Mouse (Mus musculus) heart, embryonic 10.5 days (tissue): ENCODE results near the gene Dirc2. TPM values are rescaled to one million over a fixed set of nuclear protein-coding genes. Genes with fewer than 3 reads are reported as not detected.

Experiments used
- DNase-seq: peaks from one replicate; pipeline ENCODE4 v3.0.0-alpha.2; 2017; ENCODE audit warnings: low spot score
- H3K27ac ChIP-seq: fragments of 300-500 bp; sonication (generic); 2 replicates; pipeline ENCODE4 v1.5.1; 2016; ENCODE audit warnings: mild to moderate bottlenecking
- H3K27me3 ChIP-seq: fragments of 300-500 bp; sonication (generic); 2 replicates; pipeline ENCODE4 v1.6.1; 2016; ENCODE audit warnings: mild to moderate bottlenecking; ENCODE audit not compliant: poor library complexity, insufficient read depth, severe bottlenecking
- H3K36me3 ChIP-seq: fragments of 300-500 bp; sonication (generic); 2 replicates; pipeline ENCODE4 v1.6.1; 2016; ENCODE audit warnings: mild to moderate bottlenecking, moderate library complexity
- H3K4me1 ChIP-seq: fragments of 300-500 bp; sonication (generic); 2 replicates; pipeline ENCODE4 v1.6.1; 2016; ENCODE audit warnings: mild to moderate bottlenecking
- H3K4me3 ChIP-seq: fragments of 300-500 bp; sonication (generic); 2 replicates; pipeline ENCODE4 v1.5.1; 2016; ENCODE audit warnings: mild to moderate bottlenecking, moderate library complexity
- H3K9me3 ChIP-seq: fragments of 300-500 bp; sonication (generic); 2 replicates; pipeline ENCODE4 v1.6.1; 2016; ENCODE audit warnings: mild to moderate bottlenecking, moderate library complexity
- WGBS: fragments of 180-500 bp; shearing (Covaris S2); methylation state at CpG from one replicate; pipeline ENCODE4 v1.1.7; 2016; 5-methylcytosine and 5-hydroxymethylcytosine counted together
- polyA plus RNA-seq: library from polyadenylated mRNA; unstranded; fragments of >200 nt; fragmentation: Nextera tagmentation; extraction: Ambion mirVana; gene quantifications from 2 replicates; pipeline ENCODE4 v1.2.1, GENCODE M21; 2016

Dirc2 gene
- polyA plus RNA-seq, 1 experiment from 2014 or later = 14.2 TPM

DNA sequence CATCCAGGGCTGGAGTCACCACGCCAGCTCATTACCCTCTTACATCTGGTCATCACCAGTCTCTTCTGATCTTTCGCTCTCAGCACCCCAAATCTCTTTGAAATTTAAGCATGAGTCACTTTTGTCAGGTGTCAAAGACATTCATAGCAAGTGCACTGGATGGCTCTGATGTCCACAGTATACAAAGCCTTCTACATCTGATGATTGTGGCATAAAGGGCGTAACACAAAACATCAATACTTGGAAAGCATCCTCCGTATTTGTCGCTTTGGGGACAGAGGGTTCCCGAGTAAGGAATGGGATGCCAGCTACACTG, 729 bp downstream of the Dirc2 start:
- DNase-seq = no peak
- Histone ChIP-seq H3K27me3 (no peaks in the 10 kb centered on the region), H3K4me3 (peak overlapping the region; percentile 96), H3K9me3 (no peaks in the 10 kb centered on the region), H3K36me3 (no peaks in the 10 kb centered on the region), H3K4me1 (peaks cover 37% of the 10 kb centered on the region), H3K27ac (peak overlapping the region; percentile 95)
- 26% methylated on average over 6 of the region's 6 CpGs for WGBS

DNA sequence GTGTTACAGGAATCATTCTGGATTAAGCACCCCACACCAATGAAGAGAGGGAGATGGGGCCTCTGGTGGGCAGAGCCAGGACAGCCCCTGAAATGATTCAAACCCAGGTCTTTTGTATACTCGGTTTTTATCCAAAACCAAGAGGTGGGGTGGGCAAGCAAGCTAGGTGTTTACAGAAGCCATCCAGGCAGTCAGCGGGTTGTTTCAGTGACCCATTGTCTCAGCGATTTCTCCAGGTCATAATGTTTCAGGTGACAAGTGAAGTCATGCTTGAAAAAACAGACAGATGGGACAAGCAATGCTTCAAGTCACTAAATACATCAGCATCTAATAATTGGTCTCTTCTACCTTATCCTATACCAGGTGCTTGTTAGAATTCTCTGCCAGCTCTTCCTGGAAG, 2.8 kb downstream of the Dirc2 start:
- Histone ChIP-seq H3K27me3 (no peaks in the 10 kb centered on the region), H3K36me3 (no peaks in the 10 kb centered on the region), H3K4me3 (no peak overlapping the region), H3K9me3 (no peaks in the 10 kb centered on the region), H3K4me1 (peaks cover 38% of the 10 kb centered on the region), H3K27ac (no peak overlapping the region)
- 83% methylated on average over 3 of the region's 3 CpGs for WGBS
- no peak for DNase-seq

DNA sequence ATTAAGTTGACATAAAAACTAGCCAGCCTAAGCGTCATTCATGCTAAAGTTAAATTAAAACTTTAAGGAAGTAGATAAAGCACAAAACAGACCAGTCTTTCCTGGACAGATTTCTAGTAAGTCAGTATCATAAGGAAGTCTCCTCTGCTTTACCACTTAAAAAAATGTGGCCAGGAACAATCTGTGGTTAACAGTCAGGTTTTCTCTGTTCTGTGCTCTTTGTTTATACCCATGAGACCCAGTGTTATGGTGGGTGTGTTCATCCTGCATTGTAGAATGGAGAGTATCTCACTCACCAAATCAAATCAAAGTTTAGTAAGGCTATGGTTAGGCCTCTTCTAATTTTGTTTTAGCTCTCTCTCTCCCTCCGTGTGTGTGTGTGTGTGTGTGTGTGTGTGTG, 3.7 kb downstream of the Dirc2 start:
- Histone ChIP-seq H3K36me3 (no peaks in the 10 kb centered on the region), H3K27ac (no peak overlapping the region), H3K4me3 (no peak overlapping the region), H3K4me1 (peaks cover 32% of the 10 kb centered on the region), H3K9me3 (no peaks in the 10 kb centered on the region), H3K27me3 (no peaks in the 10 kb centered on the region)
- DNase-seq = no peak
- WGBS = 85% methylated on average over 2 of the region's 2 CpGs

DNA sequence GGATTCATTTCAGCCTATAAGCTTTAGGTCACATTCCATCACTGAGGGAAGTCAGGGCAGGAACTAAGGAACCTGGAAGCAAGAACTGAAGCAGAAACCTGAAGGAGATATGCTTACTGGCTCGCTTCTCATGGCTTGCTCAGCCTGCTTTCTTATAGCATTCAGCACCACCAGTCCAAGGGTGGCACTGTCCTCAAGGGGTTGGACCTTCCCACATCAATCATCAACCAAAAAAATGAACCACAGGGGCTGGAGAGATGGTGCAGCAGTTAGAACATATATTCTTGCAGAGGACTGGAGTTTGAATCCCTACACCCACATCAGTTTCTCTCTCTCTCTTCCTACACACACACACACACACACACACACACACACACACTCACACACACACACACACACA, 4.2 kb downstream of the Dirc2 start:
- Histone ChIP-seq H3K4me1 (peaks cover 32% of the 10 kb centered on the region), H3K36me3 (no peaks in the 10 kb centered on the region), H3K27me3 (no peaks in the 10 kb centered on the region), H3K4me3 (no peak overlapping the region), H3K27ac (no peak overlapping the region), H3K9me3 (no peaks in the 10 kb centered on the region)
- 78% methylated on average over 1 of the region's 1 CpGs for WGBS
- no peak for DNase-seq

DNA sequence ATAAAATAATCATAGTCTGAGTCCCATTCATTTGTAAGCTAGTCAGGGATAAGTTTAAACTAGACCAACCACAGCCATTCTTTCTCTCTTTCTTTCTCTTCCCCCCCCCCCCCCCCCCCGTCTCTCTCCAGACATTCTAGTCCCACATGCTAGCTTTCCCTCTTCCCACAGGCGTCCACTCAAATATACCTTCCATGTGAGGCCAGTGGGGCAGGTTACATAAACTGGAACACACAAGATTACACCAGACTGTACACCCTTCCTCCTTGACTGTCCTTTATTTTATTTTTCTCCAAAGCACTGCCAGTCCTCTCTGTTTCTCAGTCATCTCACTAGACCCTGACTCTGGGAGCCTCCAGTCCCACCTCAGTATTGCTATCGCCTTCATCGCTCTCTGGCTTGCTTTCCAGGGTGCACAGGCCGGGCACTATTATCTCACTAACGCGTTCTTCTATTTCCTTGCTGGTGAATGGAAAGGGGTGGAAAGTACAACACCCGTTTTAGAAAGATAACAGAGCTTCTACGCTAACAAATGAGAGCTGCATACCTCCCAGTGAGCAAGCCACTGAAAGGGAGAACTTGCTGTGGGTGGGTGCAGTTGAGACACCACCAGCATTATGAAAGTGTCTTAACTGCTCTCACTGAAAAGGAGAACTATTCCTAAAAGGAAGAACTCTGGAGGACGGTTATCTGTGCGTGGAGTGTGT, 5.4 kb downstream of the Dirc2 start:
- H3K27me3 ChIP-seq = no peaks in the 10 kb centered on the region
- peak overlapping the region; percentile 72; the same call in 1 of the 2 replicates for H3K27ac ChIP-seq
- H3K9me3 ChIP-seq = no peaks in the 10 kb centered on the region
- peak; percentile 82 for DNase-seq
- H3K4me3 ChIP-seq = 0 out of 2 replicates have a peak overlapping the region, but pooled peaks have one; percentile 19
- 32% methylated on average over 10 of the region's 11 CpGs for WGBS
- peaks cover 22% of the 10 kb centered on the region for H3K4me1 ChIP-seq
- H3K36me3 ChIP-seq = no peaks in the 10 kb centered on the region

DNA sequence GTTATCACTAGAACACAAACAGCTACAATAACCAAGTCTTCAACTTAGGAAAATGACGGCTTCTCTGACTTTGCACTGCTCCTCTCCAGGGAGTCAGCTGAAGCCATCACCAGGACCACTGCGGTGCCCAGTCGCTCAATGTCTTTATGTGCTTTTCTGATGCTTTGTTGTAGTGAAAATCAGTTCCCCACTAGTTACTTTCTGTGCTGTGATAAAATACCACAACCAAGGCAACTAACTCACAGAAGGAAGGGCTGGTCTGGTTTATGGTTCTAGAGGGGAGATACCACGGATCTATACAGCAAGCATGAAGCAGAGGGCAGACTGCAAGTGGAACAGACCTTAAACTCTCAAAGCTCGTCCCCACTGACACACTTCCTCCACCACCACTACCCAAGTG, 9.8 kb downstream of the Dirc2 start:
- Histone ChIP-seq H3K4me3 (no peak overlapping the region), H3K27ac (no peak overlapping the region), H3K27me3 (no peaks in the 10 kb centered on the region), H3K36me3 (no peaks in the 10 kb centered on the region), H3K4me1 (peaks cover 12% of the 10 kb centered on the region), H3K9me3 (no peaks in the 10 kb centered on the region)
- WGBS = 86% methylated on average over 5 of the region's 5 CpGs
- DNase-seq = no peak

DNA sequence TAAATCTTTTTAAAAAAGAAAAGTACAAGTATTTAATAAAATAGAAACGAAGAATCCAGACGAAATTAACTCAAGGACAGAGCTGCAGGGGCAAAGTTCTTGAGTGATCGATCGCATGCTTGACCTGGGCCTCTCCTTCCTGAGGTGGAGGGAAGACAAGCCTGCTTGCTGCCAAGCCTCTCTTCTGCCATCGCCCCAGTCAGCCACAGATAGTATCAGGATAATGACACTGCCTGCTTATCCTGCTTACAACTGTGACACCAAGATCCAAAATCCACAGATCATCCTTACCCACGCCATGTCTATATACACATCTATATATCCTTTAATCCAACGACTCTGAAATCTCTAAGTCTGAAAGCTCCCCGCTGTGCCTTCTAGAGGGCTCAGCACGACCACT, 12.5 kb downstream of the Dirc2 start:
- Histone ChIP-seq H3K9me3 (no peaks in the 10 kb centered on the region), H3K4me1 (no peaks in the 10 kb centered on the region), H3K36me3 (no peaks in the 10 kb centered on the region), H3K27me3 (no peaks in the 10 kb centered on the region), H3K4me3 (no peak overlapping the region), H3K27ac (no peak overlapping the region)
- no peak for DNase-seq
- 87% methylated on average over 9 of the region's 9 CpGs for WGBS

DNA sequence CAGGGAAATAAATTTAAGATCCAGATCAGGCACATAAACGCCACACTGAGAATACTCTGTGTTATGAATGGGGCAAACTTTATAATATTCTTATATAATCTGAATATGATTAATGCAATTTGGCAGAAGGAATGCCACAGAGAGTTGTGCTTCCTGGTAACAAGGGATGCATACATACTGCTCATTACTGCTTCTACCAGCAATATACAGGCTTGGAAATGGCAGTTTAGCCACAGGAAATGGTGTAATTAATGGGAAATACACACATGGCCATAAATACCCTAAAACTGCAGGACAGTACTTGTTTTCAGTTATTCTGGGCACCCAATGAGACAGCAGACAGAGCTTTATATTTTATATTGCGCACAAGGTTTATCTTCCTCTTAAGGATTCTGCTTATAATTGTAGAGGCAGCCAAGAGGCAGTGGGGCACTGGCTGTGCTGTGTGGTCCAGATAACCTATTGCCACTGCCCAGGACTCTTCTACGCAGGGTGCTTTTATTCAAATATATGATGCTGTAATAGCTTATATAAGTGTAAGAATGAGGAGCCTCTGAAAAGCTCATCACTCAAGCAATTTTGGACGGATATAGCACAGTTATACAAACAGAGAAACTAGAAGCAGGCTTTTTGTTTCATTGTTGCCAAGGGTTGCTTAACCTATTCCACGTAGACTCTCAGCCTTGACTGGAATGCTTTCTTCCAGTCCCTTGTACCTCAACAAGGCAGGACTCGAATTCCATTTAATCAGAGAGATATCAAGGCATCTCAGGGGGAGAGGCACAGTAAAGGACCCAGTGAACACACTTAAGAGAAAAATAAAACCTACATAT, 13.4 kb downstream of the Dirc2 start:
- no peak for DNase-seq
- H3K27ac ChIP-seq = no peak overlapping the region
- no peaks in the 10 kb centered on the region for H3K4me1 ChIP-seq
- H3K4me3 ChIP-seq = no peak overlapping the region
- no peaks in the 10 kb centered on the region for H3K36me3 ChIP-seq
- whole genome bisulfite sequencing = 80% methylated on average over 6 of the region's 6 CpGs
- no peaks in the 10 kb centered on the region for H3K27me3 ChIP-seq
- H3K9me3 ChIP-seq = no peaks in the 10 kb centered on the region

DNA sequence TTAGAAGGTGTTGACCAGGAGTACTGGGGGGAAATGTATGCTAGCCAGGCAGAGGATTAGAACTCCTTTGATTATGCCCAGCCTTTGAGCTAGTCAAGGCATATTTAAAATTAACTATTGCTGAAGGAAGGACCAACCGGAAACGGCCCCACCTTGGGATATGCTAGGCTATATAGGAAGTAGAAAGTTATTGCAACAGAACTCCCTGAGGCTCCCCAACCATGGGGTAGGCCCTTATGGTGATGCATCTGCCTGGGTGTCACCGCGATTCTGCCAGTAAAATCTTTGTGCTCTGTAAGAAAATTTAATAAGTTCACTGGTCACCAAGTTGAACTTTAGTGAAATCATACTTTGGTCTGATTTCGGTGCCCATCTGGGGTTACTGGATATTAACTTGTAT, 15.2 kb downstream of the Dirc2 start:
- H3K4me1 ChIP-seq = peaks cover 2% of the 10 kb centered on the region; the same call in 1 of the 2 replicates
- WGBS = 91% methylated on average over 5 of the region's 5 CpGs
- no peak overlapping the region for H3K27ac ChIP-seq
- no peaks in the 10 kb centered on the region for H3K36me3 ChIP-seq
- no peak overlapping the region for H3K4me3 ChIP-seq
- no peaks in the 10 kb centered on the region for H3K9me3 ChIP-seq
- H3K27me3 ChIP-seq = no peaks in the 10 kb centered on the region
- no peak for DNase-seq

DNA sequence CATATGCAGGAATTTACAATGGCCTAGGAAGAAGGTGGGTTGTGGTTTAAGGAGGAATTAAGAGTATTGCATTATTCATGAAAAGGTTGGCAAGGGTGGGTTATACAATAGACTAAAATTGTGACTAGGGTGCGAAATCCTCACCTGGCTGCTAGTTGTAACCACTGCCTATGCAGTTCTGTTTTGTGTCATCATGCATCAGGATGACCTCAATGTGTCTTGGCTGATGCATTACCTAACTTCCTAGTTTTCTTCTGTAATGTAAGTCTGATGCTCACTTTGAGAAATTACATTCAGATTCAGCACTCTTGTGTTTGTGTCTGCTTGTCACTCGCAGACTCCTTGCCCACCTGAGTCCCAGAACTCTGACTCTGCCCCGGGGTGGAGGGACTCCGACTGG, 17.3 kb downstream of the Dirc2 start:
- Histone ChIP-seq H3K4me3 (no peak overlapping the region), H3K9me3 (no peaks in the 10 kb centered on the region), H3K27ac (no peak overlapping the region), H3K4me1 (peaks cover 2% of the 10 kb centered on the region; the same call in 1 of the 2 replicates), H3K27me3 (no peaks in the 10 kb centered on the region), H3K36me3 (no peaks in the 10 kb centered on the region)
- no peak for DNase-seq
- WGBS = 87% methylated on average over 4 of the region's 4 CpGs

DNA sequence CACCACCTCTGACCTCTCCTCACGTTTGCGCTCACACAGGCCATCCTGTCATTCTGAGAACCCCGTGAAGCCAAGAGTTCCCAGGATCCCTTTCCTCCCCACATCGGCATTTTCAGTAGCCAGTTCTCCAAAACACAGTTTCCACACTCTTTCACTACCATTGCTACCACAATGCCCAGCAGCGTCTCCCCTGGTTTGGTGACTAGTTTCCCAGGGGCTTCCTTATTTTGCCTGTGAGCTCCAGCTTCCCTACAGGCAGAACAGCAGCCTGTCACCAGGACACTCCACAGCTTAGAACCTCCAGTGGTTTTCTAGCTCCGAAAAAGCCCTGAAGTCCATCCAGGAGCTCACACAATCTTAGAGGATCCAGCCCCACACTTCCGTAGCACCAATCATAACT, 19.8 kb downstream of the Dirc2 start:
- no peaks in the 10 kb centered on the region for H3K9me3 ChIP-seq
- 77% methylated on average over 7 of the region's 7 CpGs for WGBS

DNA sequence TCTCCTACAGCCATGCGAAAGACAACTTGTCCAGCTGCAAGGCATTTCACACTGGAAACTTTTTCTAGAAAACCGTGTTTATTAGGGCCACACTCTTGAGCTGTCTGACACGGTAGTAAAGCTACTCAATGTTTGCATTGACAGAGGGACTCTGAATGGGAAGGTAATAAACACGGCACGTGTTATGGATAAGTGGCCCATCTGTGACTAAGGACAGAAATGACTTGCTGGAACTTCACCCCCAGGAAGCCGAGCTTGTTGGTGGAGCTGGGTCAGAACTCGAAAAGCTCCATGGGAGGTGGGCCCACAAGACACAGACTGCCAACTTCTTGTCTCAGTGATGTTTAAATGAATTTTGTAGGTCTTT, 20.9 kb downstream of the Dirc2 start:
- Histone ChIP-seq H3K4me3 (no peak overlapping the region), H3K27me3 (no peaks in the 10 kb centered on the region), H3K27ac (no peak overlapping the region), H3K36me3 (no peaks in the 10 kb centered on the region), H3K9me3 (no peaks in the 10 kb centered on the region), H3K4me1 (peaks cover 2% of the 10 kb centered on the region; the same call in 1 of the 2 replicates)
- no peak for DNase-seq
- 88% methylated on average over 7 of the region's 7 CpGs for WGBS

More for the DNA sequence above, 19.8 kb downstream of the Dirc2 start:
- Histone ChIP-seq H3K27me3 (no peaks in the 10 kb centered on the region), H3K4me3 (no peak overlapping the region), H3K27ac (no peak overlapping the region), H3K36me3 (no peaks in the 10 kb centered on the region), H3K4me1 (peaks cover 2% of the 10 kb centered on the region; the same call in 1 of the 2 replicates)
- no peak for DNase-seq

DNA sequence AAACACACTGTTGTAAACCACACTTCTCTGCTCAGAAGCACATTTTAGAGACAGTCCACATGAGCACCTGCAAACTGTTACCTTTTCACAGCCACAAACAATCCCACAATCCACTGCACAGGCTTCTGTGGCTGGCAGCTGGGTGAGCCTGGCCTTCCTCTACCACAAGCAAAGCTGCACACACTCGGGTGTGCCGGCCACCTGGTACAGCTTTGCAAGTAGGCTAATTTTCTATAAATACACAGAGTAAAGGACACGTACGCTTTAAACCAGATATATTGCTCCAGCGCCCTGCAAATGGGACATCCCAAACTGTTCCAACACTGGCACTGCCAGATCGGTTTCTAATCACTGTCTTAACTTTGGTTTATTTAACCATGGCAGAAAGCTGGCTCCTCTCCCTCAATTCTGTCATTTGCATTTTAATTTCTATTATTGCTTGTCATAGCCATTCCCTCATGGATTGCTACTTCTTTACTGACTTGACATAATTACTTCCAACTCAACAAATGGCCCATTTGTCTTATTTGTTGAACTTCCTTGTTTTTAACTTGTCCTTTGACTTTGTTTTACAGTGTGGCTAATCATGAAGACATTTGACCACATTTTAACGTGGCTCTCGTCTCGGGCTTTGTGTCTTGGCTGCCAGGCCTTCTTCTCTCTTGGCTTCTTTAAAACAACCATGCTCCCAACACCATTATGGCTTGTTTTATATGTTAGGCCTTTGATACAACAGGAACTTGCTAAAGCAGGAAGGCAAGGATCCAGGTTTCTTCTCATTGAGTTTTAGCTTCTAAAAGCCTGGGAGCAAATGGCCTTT, 21.5 kb downstream of the Dirc2 start:
- DNase-seq = no peak
- 88% methylated on average over 9 of the region's 9 CpGs for WGBS
- no peaks in the 10 kb centered on the region for H3K36me3 ChIP-seq

More for the DNA sequence above, 21.5 kb downstream of the Dirc2 start:
- Histone ChIP-seq H3K27me3 (no peaks in the 10 kb centered on the region), H3K4me3 (no peak overlapping the region), H3K9me3 (no peaks in the 10 kb centered on the region), H3K4me1 (peaks cover 2% of the 10 kb centered on the region; the same call in 1 of the 2 replicates), H3K27ac (no peak overlapping the region)
